Mouse (Mus musculus): ENCODE measurements around the gene Traf5. TPM values are rescaled to one million over a fixed set of nuclear protein-coding genes. Genes with fewer than 3 reads are reported as not detected.

The Traf5 gene
- 16.6 TPM for polyA plus RNA-seq (2014; fragmentation: Illumina TruSeq; extraction: RNeasy Lipid Tissue Mini Kit (QIAGEN cat#74804); ENCODE audit: low read depth, low replicate concordance)

DNA sequence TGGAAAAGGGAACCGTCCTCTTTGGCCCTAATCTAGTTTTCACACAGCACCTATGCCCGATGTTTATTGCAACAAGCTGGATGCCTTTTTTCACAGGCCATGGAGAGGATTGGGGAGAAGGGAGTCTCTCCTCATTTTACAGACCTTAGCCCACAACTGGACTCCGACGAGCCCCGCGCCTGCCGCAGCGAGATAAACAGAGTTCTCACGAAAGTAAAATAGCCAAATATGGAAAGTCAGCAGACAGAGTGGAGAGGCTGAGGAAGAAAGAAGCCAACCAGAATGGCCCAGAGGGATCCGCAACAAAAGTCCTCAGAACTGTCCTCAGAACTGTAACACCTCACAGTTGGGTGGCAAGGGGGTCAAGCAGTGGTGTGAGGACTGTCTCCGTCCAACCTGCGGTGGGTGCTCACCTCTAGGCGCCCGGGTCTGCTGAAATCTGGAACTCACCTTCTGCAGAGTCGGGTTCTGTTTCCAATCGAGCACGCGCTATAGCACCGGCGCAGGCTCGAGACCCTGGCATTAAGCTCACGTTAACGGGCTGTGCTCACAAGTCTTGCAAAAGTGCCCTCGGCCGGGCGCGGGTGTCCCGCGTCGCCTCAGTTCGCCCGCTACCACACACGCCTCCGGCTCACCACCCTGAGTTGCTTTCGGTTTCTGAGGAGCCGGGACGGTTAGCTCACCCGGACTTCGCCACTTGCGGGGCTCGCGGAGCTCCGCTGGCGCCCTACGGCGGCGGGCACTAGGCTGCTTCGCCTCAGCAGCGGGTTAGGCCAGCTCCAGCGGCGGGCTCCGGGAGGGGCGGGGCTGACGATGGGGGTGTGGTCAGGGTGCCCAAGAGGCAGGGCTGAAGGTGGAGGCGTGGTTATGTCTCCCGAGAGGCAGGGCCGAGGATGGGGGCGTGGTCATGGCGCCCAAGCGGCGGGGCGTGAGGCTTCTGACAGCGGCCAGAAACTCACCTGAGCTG lies at the start of gene Traf5:
Gene Traf5 (minus strand): TSS at position 754 of the 967 bp plus-strand sequence.

DNA sequence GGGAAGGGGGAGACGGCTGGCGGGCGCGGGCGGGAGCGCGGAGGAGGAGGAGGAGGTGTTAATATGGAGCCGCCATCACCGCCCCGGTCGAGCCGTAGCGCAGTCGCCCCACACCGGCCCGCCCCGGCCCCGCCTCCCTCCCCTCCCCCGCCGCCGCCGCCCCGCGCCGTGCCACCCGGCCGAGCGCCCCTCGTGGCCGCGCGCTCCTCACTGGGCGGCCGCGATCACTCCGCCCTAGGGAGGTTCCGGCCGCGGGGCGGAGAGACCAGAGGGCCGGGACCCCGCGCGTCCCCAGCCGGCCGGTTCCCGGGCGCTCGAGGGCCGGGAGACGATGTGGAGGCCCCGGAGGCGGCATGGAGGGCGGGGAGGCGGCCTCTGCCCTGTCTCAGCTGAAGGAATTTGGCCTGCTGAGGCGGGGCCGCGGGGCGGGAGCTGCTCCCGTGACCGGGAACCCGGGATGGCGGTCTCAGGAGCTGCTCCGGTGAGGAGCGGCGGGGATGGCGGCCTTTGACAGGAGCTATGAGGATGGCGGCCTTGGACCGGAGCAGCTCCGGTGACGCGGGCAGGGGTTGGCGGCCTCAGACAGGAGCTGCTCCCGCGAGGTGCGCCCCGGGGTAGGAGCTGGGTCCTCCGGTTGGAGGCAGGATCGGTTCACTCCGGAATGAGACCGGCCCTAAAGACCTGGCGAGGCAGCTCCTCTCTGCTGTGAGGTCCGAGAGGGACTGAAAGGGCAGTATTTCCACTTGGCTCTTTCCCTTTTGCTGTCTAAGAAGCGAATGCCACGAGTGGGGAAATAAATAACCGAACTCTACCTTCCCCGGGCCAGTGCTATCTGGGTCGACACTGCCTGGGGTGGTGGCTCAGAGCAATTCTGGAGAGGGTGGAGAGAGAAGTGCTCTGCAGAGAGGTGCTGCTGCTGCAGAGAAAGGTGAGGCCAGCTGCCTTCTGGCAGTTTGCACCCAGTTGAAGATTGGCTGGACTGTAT lies 45.9 kb upstream of the Traf5 start, which contains the start of gene Rcor3:
Gene Rcor3 (minus strand): TSS at position 137 of the 985 bp plus-strand sequence.

DNA sequence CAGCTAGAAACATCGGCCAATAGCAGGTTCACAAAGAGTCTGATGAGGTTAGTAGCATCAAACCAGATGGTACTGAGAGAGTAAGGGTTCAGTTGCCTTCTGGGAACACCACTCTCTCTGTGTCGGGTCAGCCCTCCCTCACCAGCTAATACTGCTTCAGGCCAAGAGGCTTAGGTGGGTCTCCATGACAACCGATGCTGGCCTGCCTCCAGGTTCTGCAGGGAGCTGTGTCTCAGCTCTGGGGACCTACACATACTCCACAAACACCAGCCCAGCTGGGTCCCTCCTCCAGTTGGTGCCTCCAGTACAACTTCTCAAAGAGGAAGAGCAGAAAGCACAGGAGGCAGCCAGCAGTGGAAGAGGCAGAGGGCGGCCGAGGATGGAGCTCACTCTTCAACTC lies 115.2 kb downstream of the Traf5 start, which contains the start of gene Rd3:
Gene Rd3 (plus strand): TSS at position 184 of the 400 bp plus-strand sequence.

Other genes with a start within 250 kb of the Traf5 start
- 12.3 TPM for gene Slc30a1, start 185.8 kb downstream of the Traf5 start, polyA plus RNA-seq (2014; fragmentation: Illumina TruSeq; extraction: RNeasy Lipid Tissue Mini Kit (QIAGEN cat#74804); ENCODE audit: low read depth, low replicate concordance)
- 2.4 TPM for gene Rd3, start 115.2 kb downstream of the Traf5 start, polyA plus RNA-seq (2014; fragmentation: Illumina TruSeq; extraction: RNeasy Lipid Tissue Mini Kit (QIAGEN cat#74804); ENCODE audit: low read depth, low replicate concordance)
- 26.9 TPM for gene Rcor3, start 45.5 kb upstream of the Traf5 start, polyA plus RNA-seq (2014; fragmentation: Illumina TruSeq; extraction: RNeasy Lipid Tissue Mini Kit (QIAGEN cat#74804); ENCODE audit: low read depth, low replicate concordance)
- gene Kcnh1, start 98.2 kb upstream of the Traf5 start, polyA plus RNA-seq (2014; fragmentation: Illumina TruSeq; extraction: RNeasy Lipid Tissue Mini Kit (QIAGEN cat#74804); ENCODE audit: low read depth, low replicate concordance), result 0.78 TPM

Measured in adipose tissue, adult 10 weeks (tissue).